Mouse (Mus musculus) ES-E14 (cell line): ENCODE data around the gene Sstr3.

ENCODE experiments used
- CHD2 ChIP-seq: IDR thresholded peaks from 2 replicates; pipeline ENCODE4 v1.6.1; 2014; ENCODE audit warnings: mild to moderate bottlenecking, low read depth, low read length, inconsistent platforms
- HCFC1 ChIP-seq: IDR thresholded peaks from 2 replicates; pipeline ENCODE4 v1.6.1; 2012; ENCODE audit warnings: low read length, inconsistent platforms, borderline replicate concordance; ENCODE audit not compliant: insufficient read depth
- MAFK ChIP-seq: IDR thresholded peaks from 2 replicates; pipeline ENCODE4 v1.6.1; 2014; ENCODE audit warnings: mild to moderate bottlenecking, low read depth, low read length, inconsistent platforms; ENCODE audit not compliant: insufficient read depth
- ZC3H11A ChIP-seq: IDR thresholded peaks from 2 replicates; pipeline ENCODE4 v1.6.1; 2012; ENCODE audit warnings: low read depth, mild to moderate bottlenecking, inconsistent platforms, low read length, borderline replicate concordance

- TF ChIP-seq ZC3H11A (no peak), MAFK (no peak), HCFC1 (no peak), CHD2 (no peak)
Observed at GRCm38 (mm10) chr15:78542098-78542766, 2.3 kb downstream of the Sstr3 start.
